Mouse (Mus musculus) kidney, embryonic 14.5 days (tissue): ENCODE data around the gene Sycn. TPM values are rescaled to one million over a fixed set of nuclear protein-coding genes. Genes with fewer than 3 reads are reported as not detected.
"Not testable (repeated sequence)": the region's sequence is repeated elsewhere in the genome, so short reads cannot be mapped to it uniquely, and the experiment has no call there.

Experiments used
- ATAC-seq: fragments of 200-750 bp; cut with Nextera tagmentation; 2 replicates; pipeline ENCODE4 v1.8.0; 2017; ENCODE audit warnings: moderate number of reproducible peaks, mild to moderate bottlenecking, moderate TSS enrichment, moderate library complexity; ENCODE audit not compliant: low FRiP score, low TSS enrichment
- H3K27ac ChIP-seq: fragments of 300-500 bp; sonication (generic); 2 replicates; pipeline ENCODE4 v1.5.1; 2014; ENCODE audit warnings: low read depth, mild to moderate bottlenecking, low read length, moderate library complexity, mixed read lengths
- H3K27me3 ChIP-seq: fragments of 300-500 bp; sonication (generic); 2 replicates; pipeline ENCODE4 v1.6.1; 2014; ENCODE audit warnings: mild to moderate bottlenecking, low read length; ENCODE audit not compliant: control insufficient read depth, insufficient read depth
- H3K36me3 ChIP-seq: fragments of 300-500 bp; sonication (generic); 2 replicates; pipeline ENCODE4 v1.6.1; 2014; ENCODE audit warnings: low read length, mixed read lengths; ENCODE audit not compliant: control insufficient read depth, insufficient read depth
- H3K4me1 ChIP-seq: fragments of 300-500 bp; sonication (generic); 2 replicates; pipeline ENCODE4 v1.6.1; 2014; ENCODE audit warnings: low read length, mixed read lengths; ENCODE audit not compliant: control insufficient read depth, insufficient read depth
- H3K4me2 ChIP-seq: fragments of 300-500 bp; sonication (generic); replicated peaks from 2 replicates; pipeline ENCODE4 v1.6.1; 2014; ENCODE audit warnings: low read depth, mild to moderate bottlenecking, low read length
- H3K4me3 ChIP-seq: fragments of 300-500 bp; sonication (generic); 2 replicates; pipeline ENCODE4 v1.5.1; 2014; ENCODE audit warnings: mild to moderate bottlenecking, low read length
- H3K9ac ChIP-seq: fragments of 300-500 bp; sonication (generic); 2 replicates; pipeline ENCODE4 v1.6.1; 2014; ENCODE audit warnings: low read depth, mild to moderate bottlenecking, low read length, moderate library complexity
- H3K9me3 ChIP-seq: fragments of 300-500 bp; sonication (generic); 2 replicates; pipeline ENCODE4 v1.6.1; 2016; ENCODE audit warnings: low read length; ENCODE audit not compliant: control insufficient read depth
- WGBS: fragments of 180-500 bp; shearing (Covaris S2); extraction: QIAGEN DNeasy Blood & Tissue Kit; methylation state at CpG from one replicate; pipeline ENCODE4 v1.1.7; 2014; 5-methylcytosine and 5-hydroxymethylcytosine counted together
- polyA plus RNA-seq: library from polyadenylated mRNA; unstranded; fragments of >200 nt; fragmentation: Nextera tagmentation; extraction: Ambion mirVana; gene quantifications from 2 replicates; pipeline ENCODE4 v1.2.1, GENCODE M21; 2014

The Sycn gene
- polyA plus RNA-seq, 1 experiment from 2014 or later = not detected

DNA sequence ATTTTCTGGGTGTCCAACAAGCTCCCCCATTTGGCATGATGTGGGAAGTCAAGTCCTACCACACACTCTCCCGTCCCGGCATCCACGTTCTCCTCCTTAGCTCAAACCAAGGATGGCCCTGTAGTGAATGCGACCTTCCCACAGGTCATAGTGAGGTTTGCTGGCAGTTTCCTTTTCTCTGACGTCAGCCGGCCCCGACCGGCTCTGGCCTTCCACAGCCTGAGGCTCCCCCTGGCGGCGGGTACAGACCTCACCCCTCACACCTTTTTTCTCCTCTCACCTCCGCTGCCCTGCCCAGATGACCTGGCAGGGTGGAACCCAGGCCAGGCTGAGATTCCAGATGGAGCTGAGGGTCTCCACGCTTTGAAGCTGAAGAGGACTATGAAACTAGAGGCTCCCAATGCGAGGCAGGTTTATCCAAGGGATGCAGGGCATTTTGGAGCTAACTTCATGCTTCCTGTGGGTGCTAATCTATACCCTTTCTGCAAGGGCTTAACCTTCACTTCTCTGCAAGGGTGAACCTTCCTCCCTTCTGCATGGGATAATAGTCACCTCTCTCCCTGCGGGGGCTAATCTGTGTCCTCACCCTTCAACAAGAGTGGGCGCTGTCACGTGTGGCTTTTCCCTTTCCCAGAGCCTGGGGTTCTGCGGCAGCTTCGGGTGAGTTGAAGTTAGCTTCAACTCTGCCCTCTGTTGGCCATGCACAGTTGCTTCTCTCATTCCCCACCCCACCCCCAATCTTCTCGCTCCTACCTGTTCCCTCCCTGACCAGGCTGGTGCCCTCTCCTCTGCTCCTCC is 12.6 kb upstream of the Sycn start:
- Histone ChIP-seq H3K4me1 (no peaks in the 10 kb centered on the region), H3K36me3 (no peaks in the 10 kb centered on the region), H3K27me3 (no peaks in the 10 kb centered on the region), H3K9ac (no peak overlapping the region), H3K27ac (no peak overlapping the region), H3K4me2 (no peak overlapping the region), H3K9me3 (no peaks in the 10 kb centered on the region), H3K4me3 (no peak overlapping the region)
- 6% methylated on average over 19 of the region's 19 CpGs for WGBS
- ATAC-seq = peak; percentile 77

DNA sequence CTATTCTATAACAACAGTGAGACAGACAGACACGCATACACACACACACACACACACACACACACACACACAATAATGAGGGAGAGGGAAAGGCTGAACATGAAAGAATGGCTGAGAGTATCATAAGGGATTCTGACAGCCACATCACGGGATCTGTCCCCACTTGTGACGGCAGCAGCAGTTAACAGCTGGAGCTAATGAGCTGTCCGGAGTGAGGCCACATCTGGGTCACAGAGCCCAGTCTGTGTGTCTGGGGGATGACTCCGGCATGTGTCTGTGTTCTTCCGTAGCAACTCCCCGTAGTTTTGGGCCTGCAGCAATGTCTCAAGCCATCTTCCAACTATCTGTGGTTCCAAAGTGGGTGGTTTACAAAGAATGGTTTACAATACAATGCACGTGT is 8.7 kb upstream of the Sycn start:
- Histone ChIP-seq H3K4me3 (no peak overlapping the region), H3K4me2 (no peak overlapping the region), H3K27ac (no peak overlapping the region), H3K9ac (no peak overlapping the region), H3K36me3 (no peaks in the 10 kb centered on the region), H3K27me3 (no peaks in the 10 kb centered on the region), H3K9me3 (no peaks in the 10 kb centered on the region), H3K4me1 (no peaks in the 10 kb centered on the region)
- no peak for ATAC-seq
- 45% methylated on average over 8 of the region's 8 CpGs for WGBS

DNA sequence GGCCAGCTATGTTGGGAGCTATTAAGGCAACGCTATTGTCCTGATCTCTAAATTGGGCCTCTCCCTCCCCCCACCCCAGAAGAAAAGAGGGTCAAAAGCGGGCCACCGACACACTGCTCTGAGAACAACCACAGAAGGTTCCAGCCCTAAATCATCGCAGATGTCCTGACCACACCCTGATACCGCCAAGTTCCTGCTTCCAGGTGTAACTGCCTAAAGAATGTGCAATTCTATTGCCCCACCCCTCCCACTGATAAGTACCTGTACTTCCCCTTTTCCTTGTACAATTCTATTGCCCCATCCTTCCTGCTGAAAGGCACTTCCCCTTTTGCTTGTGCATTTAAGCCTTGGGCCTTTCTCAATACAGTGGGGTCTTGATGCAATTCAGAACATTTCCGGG is 1.8 kb upstream of the Sycn start:
- H3K9me3 ChIP-seq, H3K4me2 ChIP-seq, ATAC-seq, H3K9ac ChIP-seq, H3K27ac ChIP-seq, H3K4me1 ChIP-seq, H3K36me3 ChIP-seq, H3K27me3 ChIP-seq, H3K4me3 ChIP-seq: not testable (repeated sequence)
- 91% methylated on average over 6 of the region's 6 CpGs for WGBS

DNA sequence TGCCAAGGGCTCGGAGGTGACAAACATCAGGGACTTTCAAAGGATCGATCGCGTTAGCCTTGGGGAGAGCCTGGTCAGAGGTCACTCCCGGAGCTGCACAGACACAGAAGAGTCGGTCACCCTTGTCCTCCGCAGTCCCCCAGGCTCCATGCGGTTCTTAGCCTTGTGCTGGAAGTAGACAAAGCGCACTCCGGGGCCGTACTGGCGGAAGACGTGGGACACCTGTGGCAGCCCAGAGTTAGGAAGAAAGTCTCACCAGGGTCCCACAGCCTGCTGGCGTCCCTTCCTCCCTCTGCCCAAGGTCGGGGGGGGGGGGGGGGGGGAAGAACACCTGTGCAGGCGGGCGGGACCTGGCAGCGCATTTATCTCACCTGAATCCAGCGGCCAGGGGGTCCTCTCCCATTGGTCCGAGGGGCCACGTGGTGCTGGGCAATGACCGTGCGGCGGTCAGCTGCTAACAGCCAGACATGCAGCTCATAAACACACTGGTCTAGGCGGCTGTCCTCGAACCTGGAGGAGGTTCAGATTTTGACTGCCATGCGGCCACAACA is 3.4 kb downstream of the Sycn start:
- Histone ChIP-seq H3K27me3 (peaks cover 32% of the 10 kb centered on the region), H3K9me3 (no peaks in the 10 kb centered on the region), H3K4me1 (peaks cover 16% of the 10 kb centered on the region), H3K27ac (no peak overlapping the region), H3K4me2 (peak overlapping the region; percentile 45), H3K9ac (no peak overlapping the region; the same call in 1 of the 2 replicates), H3K36me3 (no peaks in the 10 kb centered on the region), H3K4me3 (peak overlapping the region; percentile 19; the same call in 1 of the 2 replicates)
- peak; percentile 56 for ATAC-seq
- 3% methylated on average over 26 of the region's 27 CpGs for WGBS

DNA sequence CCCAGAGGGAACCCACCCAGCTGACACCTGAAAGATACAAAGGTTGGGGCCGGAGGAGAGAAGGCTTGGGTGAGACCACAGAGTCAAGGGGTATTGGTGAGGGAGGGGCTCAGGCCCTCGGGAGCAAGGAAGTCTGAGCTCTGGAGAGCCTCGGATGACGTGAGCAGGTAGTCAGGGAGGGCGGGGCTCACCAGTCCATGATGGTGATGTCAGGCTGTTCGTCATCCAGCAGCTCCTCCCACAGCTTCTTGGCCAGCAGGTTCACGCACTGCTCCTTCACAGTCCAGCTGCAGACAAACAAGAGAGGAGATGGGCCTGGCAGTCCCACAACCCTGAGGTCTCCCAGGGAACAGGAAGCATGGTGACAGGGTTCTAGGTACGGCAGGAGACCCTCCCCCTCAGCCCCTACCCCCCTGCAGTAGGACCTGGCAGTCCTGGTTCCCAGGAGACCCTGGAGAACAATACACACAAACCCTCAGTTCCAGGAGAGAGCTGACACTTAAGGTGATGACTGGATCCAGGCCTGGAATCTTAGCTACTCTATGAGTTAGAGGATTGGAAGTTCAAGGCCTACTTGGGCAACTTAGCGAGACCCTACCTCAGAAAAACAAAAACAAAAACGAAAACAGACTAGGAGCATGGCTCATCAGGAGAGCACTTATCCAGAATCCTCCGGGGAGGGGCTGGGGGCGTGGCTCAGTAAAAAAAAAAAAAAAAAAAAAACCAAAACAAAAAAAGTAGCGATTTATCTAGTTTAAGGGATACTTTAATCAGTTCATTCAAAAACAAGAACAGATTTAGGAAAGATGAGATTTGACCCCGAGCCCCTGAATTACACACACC is 4.6 kb downstream of the Sycn start:
- H3K36me3 ChIP-seq = no peaks in the 10 kb centered on the region
- peaks cover 16% of the 10 kb centered on the region for H3K4me1 ChIP-seq
- peak; percentile 49 for ATAC-seq
- no peak overlapping the region for H3K9ac ChIP-seq
- H3K9me3 ChIP-seq = no peaks in the 10 kb centered on the region
- H3K4me2 ChIP-seq = no peak overlapping the region
- H3K27ac ChIP-seq = no peak overlapping the region
- H3K27me3 ChIP-seq = peaks cover 32% of the 10 kb centered on the region
- 28% methylated on average over 14 of the region's 14 CpGs for WGBS
- no peak overlapping the region for H3K4me3 ChIP-seq

DNA sequence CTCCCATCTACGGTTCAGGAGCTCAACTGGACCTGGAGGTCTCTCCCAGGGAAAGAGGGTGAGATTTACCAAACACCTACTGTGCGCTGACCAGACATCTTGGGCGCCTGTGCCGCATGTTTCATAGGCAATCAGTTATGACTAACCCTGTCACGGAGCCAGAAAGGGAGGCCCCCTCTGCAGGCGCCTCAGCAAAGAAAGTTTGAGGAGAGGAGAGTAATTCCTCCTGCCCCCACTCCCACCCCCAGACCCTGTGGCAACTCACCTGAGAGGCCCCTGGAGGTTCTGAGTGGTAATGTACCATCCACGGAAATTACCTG is 5.2 kb downstream of the Sycn start:
- peaks cover 32% of the 10 kb centered on the region for H3K27me3 ChIP-seq
- WGBS = 48% methylated on average over 7 of the region's 7 CpGs

DNA sequence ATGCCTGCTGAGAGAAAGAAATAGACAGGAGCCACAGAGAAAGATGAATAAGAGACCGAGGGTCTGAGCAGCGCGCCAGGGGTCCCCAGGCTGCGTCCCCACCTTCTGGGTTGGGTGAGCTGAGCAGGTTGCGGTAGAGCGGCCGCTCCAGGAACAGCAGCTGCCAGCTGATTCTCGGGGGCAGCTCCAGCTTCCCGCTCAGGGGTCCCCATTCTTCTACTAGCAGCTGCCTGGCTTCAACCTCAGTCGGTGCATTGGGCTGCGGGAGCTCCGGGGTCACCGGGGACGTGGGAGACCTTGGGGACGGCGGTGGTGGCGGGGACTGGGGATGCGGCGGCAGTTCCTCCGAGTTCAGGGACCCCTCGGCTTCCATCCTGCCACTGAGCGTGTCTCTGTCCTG is 6.0 kb downstream of the Sycn start:
- Histone ChIP-seq H3K27me3 (peaks cover 32% of the 10 kb centered on the region), H3K9ac (0 out of 2 replicates have a peak overlapping the region, but pooled peaks have one; percentile 18), H3K36me3 (no peaks in the 10 kb centered on the region), H3K9me3 (no peaks in the 10 kb centered on the region), H3K4me2 (peak overlapping the region; percentile 47), H3K4me1 (peaks cover 16% of the 10 kb centered on the region), H3K4me3 (peak overlapping the region; percentile 23), H3K27ac (no peak overlapping the region)
- ATAC-seq = no peak
- WGBS = 2% methylated on average over 22 of the region's 22 CpGs

More for the DNA sequence above, 5.2 kb downstream of the Sycn start:
- H3K4me3 ChIP-seq = no peak overlapping the region
- no peaks in the 10 kb centered on the region for H3K36me3 ChIP-seq
- H3K27ac ChIP-seq = no peak overlapping the region
- no peak overlapping the region for H3K9ac ChIP-seq
- no peak overlapping the region for H3K4me2 ChIP-seq
- ATAC-seq = no peak
- no peaks in the 10 kb centered on the region for H3K9me3 ChIP-seq
- peaks cover 16% of the 10 kb centered on the region for H3K4me1 ChIP-seq

DNA sequence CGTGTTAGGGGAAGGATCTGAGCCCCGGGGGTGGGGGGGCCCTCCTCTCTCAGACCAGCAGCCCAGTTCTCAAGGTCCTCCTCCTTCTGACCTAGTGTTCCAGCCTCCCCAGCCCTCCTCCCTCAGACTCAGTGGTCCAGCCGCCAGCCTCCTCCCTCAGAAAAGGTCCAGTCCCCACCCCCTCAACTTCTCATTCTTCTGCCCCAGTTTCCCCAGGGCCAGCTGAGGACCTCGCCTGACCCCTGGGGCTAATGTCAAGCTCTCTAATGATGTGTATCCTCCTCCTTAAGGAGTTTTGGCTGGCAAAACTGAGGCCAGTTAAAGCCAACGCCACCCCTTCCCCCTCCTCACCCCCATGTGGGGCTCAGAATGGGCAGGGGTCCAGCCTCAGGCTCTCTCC is 6.5 kb downstream of the Sycn start, which contains the start of gene Nccrp1:
Nccrp1 (minus strand) TSS at position 101 of the 400 bp plus-strand sequence.
- peak within 1 kb of the TSS; percentile 23 for H3K4me3 ChIP-seq
- H3K27me3 ChIP-seq = peaks cover 32% of the 10 kb centered on the region
- H3K9ac ChIP-seq = 0 out of 2 replicates have a peak within 1 kb of the TSS, but pooled peaks have one; percentile 18
- H3K27ac ChIP-seq = no peak within 1 kb of the TSS
- H3K4me2 ChIP-seq = peak within 1 kb of the TSS; percentile 47
- no peak for ATAC-seq
- no peaks in the 10 kb centered on the region for H3K36me3 ChIP-seq
- peaks cover 16% of the 10 kb centered on the region for H3K4me1 ChIP-seq
- 3% methylated on average over 4 of the region's 5 CpGs for WGBS
- H3K9me3 ChIP-seq = no peaks in the 10 kb centered on the region
